Mouse (Mus musculus) stomach, postnatal 0 days (tissue): Measurements from ENCODE around the gene Hist1h2bh. TPM values are rescaled to one million over a fixed set of nuclear protein-coding genes. Genes with fewer than 3 reads are reported as not detected.
"Not testable (repeated sequence)": the region's sequence is repeated elsewhere in the genome, so short reads cannot be mapped to it uniquely, and the experiment has no call there.

Experiments used
- ATAC-seq: fragments of 200-750 bp; cut with Nextera tagmentation; 2 replicates; pipeline ENCODE4 v1.8.0; 2017; ENCODE audit not compliant: low FRiP score, low TSS enrichment
- DNase-seq: peaks from one replicate; pipeline ENCODE4 v3.0.0-alpha.2; 2016; ENCODE audit warnings: low spot score
- H3K27ac ChIP-seq: fragments of 300-500 bp; sonication (generic); replicated peaks from 2 replicates; pipeline ENCODE4 v1.5.1; 2014; ENCODE audit warnings: mild to moderate bottlenecking, control low read depth
- H3K27me3 ChIP-seq: fragments of 300-500 bp; sonication (generic); 2 replicates; pipeline ENCODE4 v1.6.1; 2014; ENCODE audit warnings: low read length; ENCODE audit not compliant: control insufficient read depth, insufficient read depth
- H3K36me3 ChIP-seq: fragments of 300-500 bp; sonication (generic); 2 replicates; pipeline ENCODE4 v1.6.1; 2014; ENCODE audit warnings: low read length, mixed read lengths; ENCODE audit not compliant: control insufficient read depth, insufficient read depth
- H3K4me1 ChIP-seq: fragments of 300-500 bp; sonication (generic); replicated peaks from 2 replicates; pipeline ENCODE4 v1.6.1; 2014; ENCODE audit warnings: antibody characterized with exemption; ENCODE audit not compliant: control insufficient read depth, insufficient read depth
- H3K4me2 ChIP-seq: fragments of 300-500 bp; sonication (generic); replicated peaks from 2 replicates; pipeline ENCODE4 v1.6.1; 2014; ENCODE audit warnings: low read depth, mild to moderate bottlenecking, control low read depth, moderate library complexity
- H3K4me3 ChIP-seq: fragments of 300-500 bp; sonication (generic); 2 replicates; pipeline ENCODE4 v1.5.1; 2014; ENCODE audit warnings: low read depth, low read length, control low read depth
- H3K9ac ChIP-seq: fragments of 300-500 bp; sonication (generic); 2 replicates; pipeline ENCODE4 v1.6.1; 2014; ENCODE audit warnings: mild to moderate bottlenecking, low read length, control low read depth, mixed read lengths
- H3K9me3 ChIP-seq: fragments of 300-500 bp; sonication (generic); 2 replicates; pipeline ENCODE4 v1.6.1; 2016; ENCODE audit warnings: low read length; ENCODE audit not compliant: control insufficient read depth
- CTCF ChIP-seq: IDR thresholded peaks from 2 replicates; pipeline ENCODE4 v1.5.1; 2016; ENCODE audit warnings: antibody characterized with exemption, low read depth, mild to moderate bottlenecking, moderate library complexity
- EP300 ChIP-seq: optimal IDR thresholded peaks from 2 replicates; pipeline ENCODE3; 2016; ENCODE audit warnings: antibody characterized with exemption
- WGBS: fragments of 180-500 bp; shearing (Covaris S2); extraction: QIAGEN DNeasy Blood & Tissue Kit; methylation state at CpG from one replicate; pipeline ENCODE4 v1.1.7; 2014; 5-methylcytosine and 5-hydroxymethylcytosine counted together
- polyA plus RNA-seq: library from polyadenylated mRNA; unstranded; fragments of >200 nt; fragmentation: Nextera tagmentation; extraction: Ambion mirVana; gene quantifications from 2 replicates; pipeline ENCODE4 v1.2.1, GENCODE M21; 2015

Gene Hist1h2bh
- polyA plus RNA-seq, 1 experiment from 2014 or later = 0.62 TPM

DNA sequence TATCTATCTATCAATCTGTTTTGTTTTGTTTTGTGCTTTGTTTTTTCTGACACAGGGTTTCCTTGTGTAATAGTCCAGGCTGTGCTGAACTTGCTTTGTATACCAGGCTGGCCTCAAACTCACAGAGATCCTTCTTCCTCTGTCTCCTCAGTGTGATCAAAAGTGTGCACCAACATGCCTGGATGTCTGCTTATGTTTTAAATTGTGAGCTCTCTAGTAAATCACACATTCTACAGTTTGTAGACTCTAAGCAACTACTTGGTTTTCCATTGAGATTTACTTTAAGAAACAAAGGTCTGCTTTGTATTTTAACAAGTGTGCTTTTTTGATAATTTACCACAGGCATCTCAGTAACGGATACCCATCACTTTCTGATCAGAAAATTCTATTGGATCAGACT is 34.6 kb upstream of the Hist1h2bh start:
- no peak overlapping the region for H3K4me3 ChIP-seq
- H3K4me2 ChIP-seq = no peak overlapping the region
- H3K36me3 ChIP-seq = no peaks in the 10 kb centered on the region
- H3K9ac ChIP-seq = no peak overlapping the region
- WGBS = 94% methylated on average over 1 of the region's 1 CpGs
- TF ChIP-seq EP300 = no peak
- no peak for TF ChIP-seq CTCF
- no peaks in the 10 kb centered on the region for H3K27me3 ChIP-seq
- DNase-seq (no peak), ATAC-seq (no peak)
- H3K9me3 ChIP-seq = no peaks in the 10 kb centered on the region
- no peak overlapping the region for H3K27ac ChIP-seq
- peaks cover 5% of the 10 kb centered on the region; the same call in 1 of the 2 replicates for H3K4me1 ChIP-seq

DNA sequence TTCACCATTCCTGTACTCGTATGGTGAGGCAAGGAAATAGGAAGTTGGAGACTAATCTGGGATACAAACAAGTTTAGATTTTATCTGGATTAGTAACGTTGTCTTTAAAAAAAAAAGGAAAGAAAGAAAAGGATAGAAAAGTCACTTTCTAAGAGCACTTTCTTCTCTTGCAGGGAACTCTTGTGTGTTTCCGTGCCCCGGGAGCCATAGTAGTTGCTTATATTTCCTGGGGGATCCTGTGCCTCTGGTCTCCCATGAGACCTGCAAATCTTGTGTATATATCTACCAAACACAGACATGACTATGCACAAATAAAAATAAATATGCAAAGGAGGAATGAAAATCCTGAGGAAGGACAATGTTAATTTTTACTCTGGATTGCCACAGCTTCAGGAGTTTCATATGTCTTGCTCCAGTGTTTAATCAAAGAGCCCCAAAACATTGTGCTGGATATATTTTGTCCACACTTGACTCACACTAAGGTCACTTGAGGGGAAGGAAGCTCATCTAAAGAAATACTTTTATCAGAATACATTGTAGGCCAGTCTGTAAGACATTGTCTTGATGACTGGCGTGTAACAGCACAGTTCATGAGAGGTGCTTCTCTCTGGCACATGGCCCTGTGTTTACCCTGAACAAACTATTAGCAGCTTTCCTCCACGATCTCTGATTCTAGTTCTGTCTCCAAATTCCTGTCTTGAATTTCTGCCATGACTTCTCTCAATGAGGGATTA is 33.9 kb upstream of the Hist1h2bh start:
- DNase-seq (no peak), ATAC-seq (no peak)
- Histone ChIP-seq H3K9me3 (no peaks in the 10 kb centered on the region), H3K36me3 (no peaks in the 10 kb centered on the region), H3K27me3 (no peaks in the 10 kb centered on the region), H3K4me1 (peaks cover 3% of the 10 kb centered on the region; the same call in 1 of the 2 replicates), H3K4me3 (peak overlapping the region; percentile 39), H3K27ac (peak overlapping the region; percentile 49), H3K4me2 (peak overlapping the region; percentile 55; the same call in 1 of the 2 replicates), H3K9ac (peak overlapping the region; percentile 58)
- TF ChIP-seq CTCF = no peak
- TF ChIP-seq EP300 = no peak
- 32% methylated on average over 6 of the region's 6 CpGs for whole genome bisulfite sequencing

DNA sequence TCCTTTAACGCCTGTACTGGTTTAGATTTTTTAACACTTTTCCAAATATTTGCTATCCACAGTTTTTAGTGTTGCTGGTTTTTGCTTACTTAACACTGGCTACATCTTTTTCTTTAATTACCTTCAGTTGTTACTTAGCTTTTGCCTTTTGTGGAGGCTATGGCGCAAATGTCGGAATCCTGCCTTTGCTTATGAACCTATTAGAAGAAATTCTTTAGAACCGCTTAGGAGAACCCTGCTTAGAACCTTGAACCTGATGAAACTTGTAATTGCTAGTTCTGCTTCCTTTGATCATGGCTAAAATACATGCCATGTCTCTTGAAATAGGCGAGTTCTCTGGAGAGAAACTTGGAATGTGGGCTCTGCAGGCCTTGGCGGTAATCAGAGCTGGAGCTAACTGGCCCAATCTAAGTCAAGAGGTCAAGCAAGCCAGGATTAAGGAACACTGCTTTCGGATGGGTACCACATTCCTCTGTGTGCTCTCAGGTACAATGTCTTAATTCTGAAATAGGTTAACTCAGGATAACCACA is 33.2 kb upstream of the Hist1h2bh start:
- 7% methylated on average over 7 of the region's 7 CpGs for WGBS
- no peak for DNase-seq
- Histone ChIP-seq H3K9ac (peak overlapping the region; percentile 58), H3K4me1 (peaks cover 3% of the 10 kb centered on the region; the same call in 1 of the 2 replicates), H3K36me3 (no peaks in the 10 kb centered on the region), H3K4me3 (peak overlapping the region; percentile 39), H3K9me3 (no peaks in the 10 kb centered on the region), H3K27me3 (no peaks in the 10 kb centered on the region), H3K27ac (peak overlapping the region; percentile 49), H3K4me2 (peak overlapping the region; percentile 55)
- TF ChIP-seq EP300 (no peak), CTCF (no peak)
- ATAC-seq = no peak

DNA sequence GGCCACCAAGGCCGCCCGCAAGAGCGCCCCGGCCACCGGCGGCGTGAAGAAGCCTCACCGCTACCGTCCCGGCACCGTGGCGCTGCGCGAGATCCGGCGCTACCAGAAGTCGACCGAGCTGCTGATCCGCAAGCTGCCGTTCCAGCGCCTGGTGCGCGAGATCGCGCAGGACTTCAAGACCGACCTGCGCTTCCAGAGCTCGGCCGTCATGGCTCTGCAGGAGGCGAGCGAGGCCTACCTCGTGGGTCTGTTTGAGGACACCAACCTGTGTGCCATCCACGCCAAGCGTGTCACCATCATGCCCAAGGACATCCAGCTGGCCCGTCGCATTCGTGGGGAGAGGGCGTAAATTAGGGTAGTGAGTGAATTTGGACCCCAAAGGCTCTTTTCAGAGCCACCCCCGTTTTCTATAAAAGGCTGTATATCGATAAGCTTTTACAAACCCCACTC is 32.7 kb upstream of the Hist1h2bh start:
- H3K27me3 ChIP-seq, H3K9me3 ChIP-seq, ATAC-seq, DNase-seq, H3K4me1 ChIP-seq, H3K36me3 ChIP-seq: not testable (repeated sequence)
- WGBS = 2% methylated on average over 8 of the region's 40 CpGs
- Histone ChIP-seq H3K27ac (peak overlapping the region; percentile 76), H3K4me3 (peak overlapping the region; percentile 39), H3K9ac (peak overlapping the region; percentile 58), H3K4me2 (peak overlapping the region; percentile 55)

DNA sequence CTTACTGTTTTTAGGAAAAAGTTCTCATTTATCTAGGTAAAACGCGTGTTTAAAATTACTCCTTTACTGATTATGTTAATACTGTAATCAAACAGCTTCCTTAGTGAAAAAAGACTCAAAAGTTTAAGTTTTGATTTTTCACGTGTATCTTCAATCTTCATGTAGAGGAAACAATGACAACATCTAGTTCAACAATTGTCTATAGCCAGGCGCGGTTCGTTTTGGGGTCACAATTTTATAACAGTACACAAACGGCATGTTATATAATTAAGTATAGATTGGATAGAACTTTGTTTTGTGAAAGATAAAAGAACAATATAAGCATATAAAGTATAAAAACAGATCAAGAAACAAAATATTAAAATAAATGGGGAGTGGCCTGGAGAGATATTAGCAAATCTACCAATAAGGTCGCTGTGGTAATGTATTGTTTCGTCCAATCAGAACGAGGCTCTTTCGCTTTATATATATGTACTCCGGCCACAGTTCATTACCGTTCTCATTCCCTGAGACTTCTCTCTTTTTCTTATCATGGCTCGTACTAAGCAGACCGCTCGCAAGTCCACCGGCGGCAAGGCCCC is 32.2 kb upstream of the Hist1h2bh start, which contains the start of gene Hist1h3d:
TSS of gene Hist1h3d (plus strand) at position 493 of the 581 bp plus-strand sequence.
- DNase-seq = peak; percentile 51
- TF ChIP-seq CTCF (no peak), EP300 (no peak)
- WGBS = under 1% methylated on average over 18 of the region's 18 CpGs

DNA sequence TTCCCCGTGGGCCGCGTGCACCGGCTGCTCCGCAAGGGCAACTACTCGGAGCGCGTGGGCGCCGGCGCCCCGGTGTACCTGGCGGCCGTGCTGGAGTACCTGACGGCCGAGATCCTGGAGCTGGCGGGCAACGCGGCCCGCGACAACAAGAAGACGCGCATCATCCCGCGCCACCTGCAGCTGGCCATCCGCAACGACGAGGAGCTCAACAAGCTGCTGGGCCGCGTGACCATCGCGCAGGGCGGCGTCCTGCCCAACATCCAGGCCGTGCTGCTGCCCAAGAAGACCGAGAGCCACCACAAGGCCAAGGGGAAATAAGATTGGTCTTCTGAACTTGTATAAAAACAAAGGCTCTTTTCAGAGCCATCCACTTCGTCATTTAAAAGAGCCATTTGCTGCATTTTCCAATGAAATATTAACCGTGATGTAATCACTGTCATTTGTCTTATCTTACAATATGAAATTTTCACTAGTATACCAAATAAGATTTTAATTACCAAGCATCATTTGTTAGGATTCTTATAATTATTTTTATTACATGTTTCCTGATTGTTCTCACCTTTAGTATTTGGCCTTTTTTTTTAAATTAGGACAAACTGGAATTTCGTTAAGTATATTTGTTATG is 31.5 kb upstream of the Hist1h2bh start:
- not testable (repeated sequence) for H3K36me3 ChIP-seq, H3K4me1 ChIP-seq, H3K9ac ChIP-seq, DNase-seq, H3K9me3 ChIP-seq, H3K27me3 ChIP-seq
- Histone ChIP-seq H3K4me2 (peak overlapping the region; percentile 47), H3K27ac (peak overlapping the region; percentile 69), H3K4me3 (peak overlapping the region; percentile 22; the same call in 1 of the 2 replicates)
- WGBS = under 1% methylated on average over 5 of the region's 39 CpGs
- peak; percentile 6 for ATAC-seq

More for the DNA sequence above, 32.2 kb upstream of the Hist1h2bh start, which contains the start of gene Hist1h3d:
- peak within 1 kb of the TSS; percentile 58 for H3K9ac ChIP-seq
- H3K27ac ChIP-seq = peak within 1 kb of the TSS; percentile 76
- no peaks in the 10 kb centered on the region for H3K27me3 ChIP-seq
- H3K4me2 ChIP-seq = peak within 1 kb of the TSS; percentile 55
- peak; percentile 72 for ATAC-seq
- H3K36me3 ChIP-seq = no peaks in the 10 kb centered on the region
- no peaks in the 10 kb centered on the region for H3K9me3 ChIP-seq
- peak within 1 kb of the TSS; percentile 39 for H3K4me3 ChIP-seq
- H3K4me1 ChIP-seq = peaks cover 3% of the 10 kb centered on the region; the same call in 1 of the 2 replicates
